Mouse (Mus musculus): ENCODE measurements around the gene Ccm2l. TPM values are rescaled to one million over a fixed set of nuclear protein-coding genes. Genes with fewer than 3 reads are reported as not detected.

The Ccm2l gene
- total RNA-seq (2021), result 13.6 and 16.0 TPM in 2 replicates
- long read RNA-seq, partial matches to known transcripts, result 4 of 20 reads
- long read RNA-seq, other reads (novel, unspliced or antisense), result 16 of 20 reads

DNA sequence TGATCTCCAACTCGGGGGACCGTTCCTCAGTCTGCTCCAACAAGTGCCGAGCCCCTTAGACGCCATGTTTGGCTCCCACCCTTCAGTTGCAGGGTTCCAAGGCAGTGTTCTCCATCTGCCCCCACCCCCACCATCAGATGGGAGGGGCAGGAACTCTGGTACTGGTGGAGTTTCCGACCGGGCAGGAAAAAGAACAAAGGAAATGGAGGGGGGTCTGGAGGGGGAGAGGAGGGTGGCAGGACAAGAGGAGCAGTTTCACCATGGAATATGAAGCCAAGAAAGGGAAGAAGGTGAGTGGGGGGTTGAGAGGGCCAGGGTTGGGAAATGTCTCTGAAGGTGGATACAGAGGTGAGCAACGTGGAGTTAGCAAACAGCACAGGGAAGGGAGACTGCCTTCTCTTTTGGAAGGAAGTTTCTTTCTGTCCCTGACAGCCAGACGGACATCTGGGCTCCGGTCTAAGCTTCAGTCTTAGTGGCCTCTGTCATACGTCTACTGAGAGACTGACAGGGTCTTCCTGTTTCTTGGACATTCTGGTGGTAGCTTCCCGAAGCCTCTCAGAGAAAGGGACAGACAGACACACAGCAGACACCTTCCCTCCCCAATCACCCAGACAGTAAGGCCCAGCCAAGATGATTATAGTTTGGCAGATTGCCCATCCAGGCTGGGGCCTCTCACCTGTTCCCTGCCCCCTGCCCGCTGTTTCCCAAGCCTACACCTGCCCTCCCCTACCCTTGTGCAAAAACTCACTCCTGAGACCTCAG, at the start of gene Ccm2l:
Gene Ccm2l (plus strand): TSS at position 209 of the 762 bp plus-strand sequence.
- peak; percentile 24 for DNase-seq

DNA sequence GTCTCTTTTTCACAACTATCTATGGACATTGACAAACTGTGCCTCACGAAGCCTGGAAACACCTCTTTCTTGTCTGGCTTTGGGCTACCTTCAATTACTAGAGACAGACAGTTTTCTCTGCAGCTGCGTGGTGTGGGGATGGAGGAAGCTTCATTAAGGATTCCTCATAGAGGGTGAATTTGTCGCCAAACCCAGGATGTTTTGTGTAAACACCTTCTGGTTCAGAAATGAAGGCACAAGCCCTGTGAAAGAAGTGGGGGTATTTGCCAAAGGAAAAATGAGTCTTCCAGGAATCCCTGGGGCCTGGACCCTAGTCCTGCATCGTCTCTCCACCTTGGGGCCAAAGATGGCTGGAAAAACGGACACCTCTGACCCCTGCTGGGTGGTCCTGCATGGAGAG, 49.0 kb upstream of the Ccm2l start:
- no peak for DNase-seq

DNA sequence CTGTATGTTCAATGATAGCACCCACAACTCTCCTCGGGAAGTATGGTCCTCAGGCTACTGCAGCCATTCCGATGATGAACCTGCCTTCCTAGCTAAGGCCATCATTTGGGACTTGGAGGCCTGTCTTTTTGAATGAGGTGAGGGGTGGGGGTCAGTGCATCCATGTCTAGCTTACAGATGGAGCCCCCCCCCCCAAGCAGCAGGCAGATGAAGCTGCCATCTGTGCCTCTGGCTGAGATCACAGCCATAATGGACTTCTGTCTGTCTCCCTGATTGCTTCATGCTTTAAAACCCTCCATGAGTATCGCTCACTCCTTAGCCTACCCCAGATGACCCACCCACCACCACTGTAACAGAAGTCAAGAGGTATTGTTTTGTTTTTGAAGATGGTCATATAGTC, 46.4 kb upstream of the Ccm2l start:
- DNase-seq, result no peak

DNA sequence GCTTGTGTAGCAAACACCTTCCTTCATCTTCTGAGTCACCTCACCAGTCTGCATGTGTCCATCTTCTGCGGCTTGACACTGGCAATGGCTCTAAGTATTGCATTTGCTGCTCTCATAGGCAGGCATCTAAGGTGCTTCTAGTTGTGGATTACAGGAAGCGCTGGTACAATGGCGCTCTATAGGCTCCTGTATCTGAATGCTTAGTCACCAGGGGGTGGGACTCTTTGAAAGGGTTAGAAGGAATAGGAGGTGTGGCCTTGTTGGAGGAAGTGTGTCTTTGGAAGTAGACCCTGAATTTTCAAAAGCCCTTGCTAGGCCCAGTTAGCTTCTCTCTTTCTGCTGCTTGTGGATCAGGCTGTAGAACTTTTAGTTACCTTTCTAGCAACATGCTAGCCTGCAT, 44.6 kb upstream of the Ccm2l start:
- DNase-seq, result no peak

DNA sequence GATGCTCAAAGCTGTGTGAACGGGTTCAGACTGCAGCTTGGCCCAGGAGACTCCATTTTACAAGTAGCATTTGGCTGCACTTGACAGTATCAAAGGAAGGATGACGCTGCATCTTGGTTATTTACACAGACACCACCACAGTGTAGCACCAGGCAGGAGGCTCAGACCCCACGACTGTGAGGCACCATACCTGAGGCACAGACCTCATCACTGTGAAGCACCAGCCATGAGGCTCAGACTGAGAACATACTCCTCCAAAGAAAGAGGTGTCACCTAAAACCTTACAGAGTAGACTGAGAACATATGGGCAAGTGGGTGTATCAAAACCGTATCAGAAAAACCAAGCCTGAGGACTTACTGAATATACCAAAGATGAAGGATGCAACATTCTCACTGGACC, 42.9 kb upstream of the Ccm2l start:
- no peak for DNase-seq

DNA sequence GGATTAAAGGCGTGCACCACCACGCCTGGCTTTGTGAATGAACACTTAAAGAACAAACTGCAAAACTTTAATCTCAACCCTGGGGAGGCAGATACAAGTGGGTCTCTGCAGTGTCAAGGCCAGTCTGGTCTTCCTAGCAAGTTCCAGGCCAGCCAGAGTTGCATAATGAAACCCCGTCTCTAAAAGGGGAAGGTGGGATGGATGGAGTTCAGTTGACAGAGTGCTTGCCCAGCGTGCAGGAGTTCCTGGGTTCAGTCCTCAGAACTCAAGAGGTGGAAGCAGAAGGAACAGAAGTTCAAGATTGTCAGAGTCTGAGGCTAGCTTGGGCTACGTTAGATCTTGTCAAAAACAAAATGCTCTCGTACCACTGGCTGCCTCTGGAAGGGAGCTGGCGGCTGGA, 39.7 kb upstream of the Ccm2l start:
- DNase-seq, result no peak

DNA sequence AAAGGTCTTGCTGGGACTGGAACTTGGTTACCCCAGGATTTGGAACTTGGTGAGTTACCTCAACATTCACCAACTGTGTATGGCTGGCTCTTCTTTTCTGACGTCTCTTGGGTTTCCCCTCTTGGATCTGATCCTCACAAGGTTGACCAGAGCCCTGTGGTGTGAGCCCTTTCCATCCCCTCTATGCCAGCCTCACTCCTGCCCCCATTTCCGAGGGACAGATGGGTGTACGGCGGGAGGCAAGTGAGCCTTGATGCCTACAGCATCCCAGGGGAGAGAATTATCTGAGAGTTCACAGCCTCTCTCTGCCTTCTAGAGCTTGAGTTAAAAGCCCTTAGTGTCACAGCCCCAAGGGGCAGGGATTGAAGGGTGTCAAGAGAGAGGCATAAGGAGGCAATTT, 38.3 kb upstream of the Ccm2l start:
- no peak for DNase-seq

DNA sequence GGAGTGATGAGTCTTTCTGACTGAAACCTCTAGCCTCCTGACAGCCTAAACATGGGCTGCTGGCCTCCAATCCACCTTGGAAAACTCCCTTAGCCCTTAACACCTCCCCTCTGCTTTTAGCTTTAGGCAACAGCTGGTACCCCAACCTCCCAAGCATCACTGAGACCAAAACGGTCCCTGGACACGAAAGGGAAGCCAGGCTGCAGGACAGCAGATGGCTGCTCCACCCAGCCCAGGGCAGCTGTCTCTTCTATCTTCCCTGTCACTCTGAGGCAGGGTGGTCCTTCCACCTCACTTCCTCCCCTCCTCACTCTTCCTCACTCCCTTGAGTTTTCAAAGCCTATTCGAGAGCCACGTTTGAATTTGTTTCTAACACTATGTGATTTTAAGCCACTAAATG, 35.3 kb upstream of the Ccm2l start:
- DNase-seq, result no peak

DNA sequence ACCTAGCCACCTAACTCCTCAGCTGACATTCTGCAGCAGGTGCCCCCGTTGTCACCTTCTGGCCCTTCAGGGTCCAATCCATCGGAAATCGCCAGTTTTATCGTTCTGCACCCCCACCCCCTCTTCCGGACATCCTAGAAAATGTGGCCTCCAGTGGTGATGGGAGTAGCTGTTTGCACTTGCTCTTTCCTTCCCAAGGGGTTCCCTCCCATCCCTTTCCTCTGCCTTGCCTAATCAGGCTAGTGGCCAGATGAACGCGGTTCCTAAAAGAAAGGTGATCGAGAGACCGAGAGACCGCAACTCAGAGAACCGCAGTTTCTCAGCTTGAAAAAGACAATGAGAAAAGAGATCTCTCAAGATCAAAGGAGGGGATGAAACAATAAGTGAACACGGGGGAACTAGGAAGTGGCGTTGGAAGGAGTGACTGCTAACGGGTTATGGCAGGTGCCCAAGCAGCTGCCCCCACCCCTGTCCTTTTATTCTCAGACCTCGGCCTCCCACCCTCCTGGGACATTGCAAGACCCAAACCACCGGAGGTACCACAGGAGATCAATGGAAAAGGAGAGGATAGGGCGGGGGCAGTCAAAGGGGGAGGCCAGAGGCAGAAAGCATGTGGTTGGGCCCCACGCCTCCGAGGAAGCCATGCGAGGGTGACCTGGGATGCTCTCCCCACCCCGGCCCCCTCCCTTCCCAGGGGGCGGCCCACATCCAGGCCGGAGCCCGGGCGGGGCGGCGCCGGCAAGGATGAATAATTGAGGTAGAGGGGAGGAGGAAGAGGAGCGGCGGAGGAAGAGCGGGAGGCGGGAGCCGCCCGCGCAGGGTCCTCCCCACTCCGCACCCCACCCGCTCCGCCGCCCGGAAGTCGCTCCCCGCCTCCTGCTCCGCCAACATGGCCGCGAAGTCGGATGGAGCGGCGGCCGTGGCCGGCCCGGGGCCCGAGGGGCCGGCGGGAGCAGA, 34.4 kb upstream of the Ccm2l start, which contains the start of gene Xkr7:
Gene Xkr7 (plus strand): TSS at position 727 of the 957 bp plus-strand sequence.
- DNase-seq, result no peak

DNA sequence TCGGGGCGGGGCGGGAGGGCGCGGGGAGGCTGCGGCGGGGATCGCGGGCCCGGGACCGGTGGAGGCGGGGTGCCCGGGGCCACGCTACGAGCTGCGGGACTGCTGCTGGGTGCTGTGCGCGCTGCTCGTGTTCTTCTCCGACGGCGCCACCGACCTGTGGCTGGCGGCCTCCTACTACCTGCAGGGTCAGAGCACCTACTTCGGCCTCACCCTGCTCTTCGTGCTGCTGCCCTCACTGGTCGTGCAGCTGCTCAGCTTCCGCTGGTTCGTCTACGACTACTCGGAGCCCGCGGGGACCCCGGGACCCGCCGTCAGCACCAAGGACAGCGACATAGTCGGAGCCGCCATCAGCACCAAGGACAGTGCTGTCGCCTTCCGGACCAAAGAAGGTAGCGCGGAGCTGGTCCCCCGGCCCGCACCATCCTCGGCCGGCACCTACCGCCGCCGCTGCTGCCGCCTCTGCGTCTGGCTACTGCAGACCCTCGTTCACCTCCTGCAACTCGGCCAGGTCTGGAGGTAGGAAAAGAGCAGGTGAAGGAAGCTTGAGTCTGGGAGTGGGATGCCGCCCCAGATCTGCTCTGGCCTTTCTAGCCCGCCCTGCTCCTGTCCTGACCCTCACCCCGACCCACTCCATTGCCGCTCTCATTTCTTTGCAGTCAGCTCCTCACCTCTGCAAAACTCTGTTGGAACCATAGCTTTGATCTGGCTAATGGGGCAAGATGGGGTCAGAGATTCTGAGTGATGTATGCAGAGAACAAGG, 33.5 kb upstream of the Ccm2l start:
- DNase-seq, result peak; percentile 85

DNA sequence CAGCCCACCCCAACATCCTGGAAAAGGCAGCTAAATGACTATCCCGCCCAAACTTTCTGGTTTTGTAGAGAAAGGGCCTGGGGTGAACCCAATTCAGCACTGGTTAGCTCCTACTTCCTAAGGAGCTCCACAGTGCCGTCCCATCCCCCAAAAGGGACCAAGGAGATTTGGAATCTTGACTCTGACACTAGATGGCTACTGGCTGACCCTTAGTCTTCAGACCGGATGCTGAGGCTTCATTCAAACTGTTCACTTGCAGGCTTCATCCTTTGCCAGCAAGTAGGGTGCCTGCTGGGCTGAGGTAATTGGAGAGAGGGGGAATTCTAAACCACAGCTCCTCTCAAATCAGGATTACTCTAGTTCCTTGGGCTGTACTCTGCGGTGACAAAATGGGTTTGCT, 32.8 kb upstream of the Ccm2l start:
- DNase-seq, result no peak

DNA sequence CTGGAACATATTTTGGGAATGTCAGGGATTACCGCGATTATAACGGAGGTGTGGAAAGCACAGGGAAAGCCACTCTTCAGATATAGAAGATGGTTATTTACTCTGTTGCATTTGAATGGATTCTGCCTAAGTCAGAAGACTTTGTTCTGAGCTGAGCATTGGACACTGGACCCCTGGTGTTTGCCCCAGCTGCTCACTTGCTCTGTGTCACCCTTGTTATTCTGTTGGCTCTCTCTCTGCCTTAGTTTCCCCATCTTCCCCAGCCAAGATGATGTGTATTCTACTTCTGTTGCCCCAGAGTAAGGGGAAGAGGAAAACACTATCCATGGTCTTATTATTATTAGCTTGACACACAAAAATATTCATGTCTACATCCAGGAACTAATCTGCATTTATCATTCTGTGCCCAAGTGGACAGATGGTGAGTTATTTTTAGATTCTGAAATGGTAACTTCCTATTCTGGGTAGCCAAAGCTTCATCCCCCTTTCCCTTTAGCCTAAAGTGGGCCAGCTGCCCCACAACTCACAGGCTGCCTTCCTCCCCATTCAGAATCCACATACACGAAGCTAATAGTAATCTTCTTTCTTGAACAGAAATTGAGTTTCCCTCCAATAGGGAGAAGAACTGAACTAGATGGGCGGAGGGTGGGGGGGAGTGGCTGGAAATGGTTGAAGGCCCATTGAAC, 32.1 kb upstream of the Ccm2l start:
- DNase-seq, result no peak

DNA sequence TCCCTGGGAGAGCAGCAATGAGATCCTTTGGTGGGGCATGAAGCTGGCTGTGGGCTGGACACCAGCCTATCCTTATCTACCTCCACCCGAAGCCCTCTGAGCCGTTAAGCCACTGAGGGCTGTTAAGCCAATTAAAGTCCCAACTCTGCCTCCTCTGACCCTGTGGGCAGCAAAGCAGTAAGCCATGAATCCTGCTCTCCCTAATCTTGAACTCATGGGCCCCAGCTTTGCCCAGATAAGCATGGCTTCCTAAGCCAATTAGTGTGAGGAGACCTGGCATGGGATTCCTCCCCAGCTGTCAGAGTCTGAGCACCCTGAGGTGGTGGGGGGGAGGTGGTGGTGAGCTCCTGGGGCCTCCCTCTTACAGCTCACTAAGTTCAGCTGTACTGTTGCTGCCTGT, 29.1 kb upstream of the Ccm2l start:
- DNase-seq, result no peak

DNA sequence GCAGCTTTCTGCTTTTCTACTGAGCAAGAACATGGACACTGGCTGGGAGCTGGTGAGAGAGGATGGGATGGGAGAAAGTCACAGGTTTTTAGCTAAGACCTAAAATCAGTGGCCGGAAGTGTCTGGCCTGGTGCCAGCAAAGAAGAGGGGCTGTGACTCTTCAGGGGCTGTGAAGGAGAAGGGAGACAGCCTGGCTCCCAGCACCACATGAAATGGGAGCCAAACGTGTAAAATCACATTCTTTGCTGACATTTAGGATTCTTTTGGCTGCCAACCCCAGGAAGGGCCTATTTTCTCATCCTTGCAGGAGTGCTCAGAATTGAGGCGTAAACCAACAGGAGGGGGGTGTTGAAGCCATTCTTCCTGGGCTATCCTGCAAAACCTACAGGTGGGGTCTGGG, 21.9 kb upstream of the Ccm2l start:
- DNase-seq, result no peak

DNA sequence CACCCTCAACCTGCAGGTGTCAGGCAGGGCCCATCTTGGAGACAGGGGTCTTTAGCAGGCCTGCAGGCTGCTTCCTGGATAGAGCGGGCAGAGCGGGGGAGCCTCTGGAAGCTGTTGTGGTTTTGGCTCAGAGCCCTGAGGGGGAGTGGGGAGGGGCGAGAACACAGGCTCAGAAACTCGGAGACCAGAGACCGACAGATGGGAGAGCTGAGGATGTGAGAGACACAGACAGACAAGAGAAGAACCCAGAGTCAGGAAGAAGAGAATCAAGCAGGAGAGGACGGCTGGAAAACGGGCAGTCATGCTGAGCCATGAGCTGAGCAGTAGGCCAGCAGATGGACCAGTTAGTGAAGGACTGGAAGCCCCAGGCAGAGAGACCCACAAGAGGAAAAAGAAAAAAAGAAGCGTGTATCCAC, 19.9 kb upstream of the Ccm2l start:
- DNase-seq, result no peak

DNA sequence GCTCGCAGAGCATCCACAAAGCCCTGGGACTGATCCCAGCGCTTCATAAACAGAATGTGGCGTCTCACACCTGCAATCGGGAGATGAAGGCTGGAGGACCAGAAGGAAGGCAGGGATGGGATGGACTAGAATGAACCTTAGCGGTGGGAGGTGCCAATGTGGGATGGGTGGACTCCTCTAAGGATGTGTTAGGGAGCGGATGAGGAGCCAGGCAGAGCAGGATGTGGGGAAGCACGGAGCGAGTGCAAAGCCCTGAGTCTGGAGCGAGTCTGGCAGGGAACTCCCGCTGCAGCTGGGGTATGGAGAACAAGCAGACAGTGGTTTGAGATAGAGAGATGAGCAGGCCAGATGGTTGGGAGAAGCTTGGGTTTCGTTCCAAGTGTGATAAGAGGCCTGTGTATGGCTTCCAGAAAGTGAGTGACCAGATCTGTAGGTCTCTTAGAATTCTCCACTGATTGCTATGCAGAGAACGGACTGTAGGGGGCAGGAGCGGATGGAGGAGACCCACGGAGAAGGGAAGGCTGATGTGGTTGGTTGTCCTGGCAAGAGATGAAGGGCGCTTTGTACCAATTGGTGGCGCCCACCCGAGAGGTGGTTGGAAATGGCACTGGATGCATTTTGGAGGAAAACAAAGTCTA, 17.8 kb upstream of the Ccm2l start:
- peak; percentile 64 for DNase-seq

DNA sequence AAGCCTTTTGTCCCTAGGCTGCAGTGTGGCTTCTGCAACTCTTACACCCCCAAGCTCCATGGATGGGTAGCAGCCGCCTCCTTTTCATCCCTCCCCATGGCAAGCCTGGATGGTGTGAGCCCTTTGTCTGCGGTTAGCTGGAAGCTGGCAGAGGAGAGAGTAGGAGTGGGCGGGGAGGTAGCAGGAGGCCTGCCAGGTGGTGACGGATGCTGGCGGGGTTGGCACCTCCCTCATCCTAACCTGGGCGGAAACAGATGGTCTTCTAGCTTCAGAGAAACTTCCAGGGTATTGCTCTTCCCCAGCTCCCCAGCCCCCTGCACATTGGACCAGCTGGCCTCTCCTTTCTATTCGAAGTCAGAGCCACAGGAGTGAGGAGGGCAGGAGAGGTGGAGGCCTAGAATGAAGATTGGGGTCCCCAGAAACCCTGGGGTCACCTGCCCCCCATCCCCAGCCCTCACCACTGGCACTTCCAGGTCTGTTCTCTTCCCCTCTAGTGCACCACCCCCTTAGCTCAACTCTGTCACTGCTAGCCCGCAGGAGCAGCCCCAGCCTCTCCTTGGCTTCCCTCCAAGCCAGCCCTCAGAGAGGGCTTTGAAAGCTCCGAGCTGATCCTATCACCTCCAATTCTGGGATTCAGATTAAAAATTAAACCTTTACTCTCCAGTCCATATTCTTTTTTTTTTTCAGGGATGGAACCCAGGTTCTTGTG, 16.3 kb upstream of the Ccm2l start:
- peak; percentile 39 for DNase-seq

DNA sequence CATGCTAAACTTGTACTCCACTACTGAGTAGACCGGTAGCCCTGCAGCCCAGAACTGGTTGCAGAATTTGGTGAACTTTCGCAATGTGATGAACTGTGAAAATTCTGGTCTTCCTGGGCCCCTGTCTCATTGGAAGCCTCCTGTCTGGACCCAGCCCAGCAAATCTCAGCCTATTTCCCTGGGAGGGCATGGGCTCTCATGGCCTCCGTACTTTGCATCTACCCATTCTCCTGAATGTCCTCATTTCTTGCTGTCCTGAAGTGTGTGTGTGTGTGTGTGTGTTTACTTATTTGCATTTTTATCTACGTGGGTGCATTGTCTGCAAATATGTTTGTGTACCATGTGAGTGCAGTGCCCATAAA, 15.8 kb upstream of the Ccm2l start:
- DNase-seq, result no peak

DNA sequence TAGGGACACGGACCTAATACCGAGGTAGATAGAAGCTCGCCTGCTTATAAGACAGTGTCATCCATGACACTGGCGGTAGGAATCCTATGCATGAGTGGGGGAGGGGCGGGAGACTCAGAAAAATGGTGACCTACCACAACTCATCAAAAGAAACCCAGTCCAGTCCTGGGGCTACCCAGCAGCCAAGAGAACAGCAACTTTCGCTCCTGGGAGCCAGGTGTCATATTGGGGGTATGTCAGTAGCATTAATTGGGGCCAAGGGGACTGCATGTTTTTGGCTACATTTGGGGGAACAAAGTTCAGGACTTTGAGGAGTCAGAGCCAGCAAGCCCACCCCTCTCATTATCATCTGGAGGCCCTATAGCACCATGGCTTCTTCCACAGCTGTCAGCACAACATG, 14.7 kb upstream of the Ccm2l start:
- no peak for DNase-seq

DNA sequence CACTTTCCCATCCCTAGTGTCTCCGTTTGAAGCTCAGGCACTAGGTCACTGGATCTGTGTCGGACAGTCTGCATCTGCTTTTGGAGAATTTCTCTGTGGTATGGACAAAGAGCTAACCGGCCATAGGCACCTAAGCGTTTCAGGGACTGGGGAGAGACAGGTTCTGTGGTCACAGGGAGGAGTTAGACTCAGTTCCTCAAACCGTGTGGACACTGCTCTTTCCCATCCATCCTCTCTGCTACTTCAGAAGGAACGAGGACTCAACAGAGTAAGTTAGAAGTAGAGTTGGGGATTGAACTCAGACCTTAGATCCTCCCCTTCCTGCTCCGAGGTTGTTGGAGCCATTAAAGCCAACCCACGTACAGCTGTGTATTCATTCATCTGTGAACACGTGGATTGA, 14.2 kb upstream of the Ccm2l start:
- DNase-seq, result no peak

Data from adrenal gland, postnatal 25 days (tissue).